Mouse (Mus musculus) forelimb bud, embryonic 11.5 days (tissue): ENCODE results near the gene Slc27a4.

Experiments used
- DNase-seq: peaks from one replicate; pipeline ENCODE4 v3.0.0-alpha.2; 2012; ENCODE audit warnings: low read depth, low spot score

Gene Slc27a4

DNA sequence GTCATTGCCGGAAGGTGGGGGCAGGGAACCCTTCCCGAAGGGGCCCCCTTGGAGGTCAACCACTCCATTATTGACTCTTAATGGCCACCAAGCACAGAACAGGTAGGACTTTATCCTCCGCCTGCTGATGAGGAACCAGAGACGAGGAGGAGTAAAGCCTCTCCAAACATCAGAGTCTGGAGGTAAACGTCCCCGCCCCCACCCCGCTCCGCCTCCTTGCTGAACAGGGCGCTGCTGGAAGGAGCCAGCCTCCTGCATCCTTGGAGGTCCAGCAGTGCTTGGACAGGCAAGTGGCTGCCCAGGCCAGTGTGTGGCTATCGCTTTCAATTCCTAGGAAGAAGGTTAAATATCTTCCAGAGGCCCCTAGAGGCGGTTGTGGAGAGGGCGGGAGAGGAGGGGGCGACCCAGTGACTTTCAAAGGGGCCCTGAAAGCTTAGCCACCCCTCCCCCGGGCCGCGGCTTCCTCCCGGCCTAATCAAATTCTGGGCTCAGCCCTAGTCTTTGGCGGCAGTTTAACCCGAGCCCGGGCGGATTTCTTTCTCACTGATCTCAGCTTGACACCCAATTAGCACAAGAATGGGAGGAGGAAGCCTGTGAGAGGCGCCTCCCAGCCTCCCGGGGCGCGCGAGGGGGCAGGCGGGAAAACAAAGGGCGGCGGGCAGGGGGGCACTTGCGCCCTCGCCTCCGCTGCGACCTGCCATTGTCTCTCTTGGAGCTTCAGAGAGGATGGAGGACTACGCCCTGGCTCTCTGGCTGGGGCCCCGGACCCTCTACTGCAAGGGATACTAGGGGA is 17.8 kb downstream of the Slc27a4 start, which contains the start of gene Urm1:
TSS of gene Urm1 (plus strand) at position 51 of the 793 bp plus-strand sequence.
- DNase-seq = peak; percentile 74

DNA sequence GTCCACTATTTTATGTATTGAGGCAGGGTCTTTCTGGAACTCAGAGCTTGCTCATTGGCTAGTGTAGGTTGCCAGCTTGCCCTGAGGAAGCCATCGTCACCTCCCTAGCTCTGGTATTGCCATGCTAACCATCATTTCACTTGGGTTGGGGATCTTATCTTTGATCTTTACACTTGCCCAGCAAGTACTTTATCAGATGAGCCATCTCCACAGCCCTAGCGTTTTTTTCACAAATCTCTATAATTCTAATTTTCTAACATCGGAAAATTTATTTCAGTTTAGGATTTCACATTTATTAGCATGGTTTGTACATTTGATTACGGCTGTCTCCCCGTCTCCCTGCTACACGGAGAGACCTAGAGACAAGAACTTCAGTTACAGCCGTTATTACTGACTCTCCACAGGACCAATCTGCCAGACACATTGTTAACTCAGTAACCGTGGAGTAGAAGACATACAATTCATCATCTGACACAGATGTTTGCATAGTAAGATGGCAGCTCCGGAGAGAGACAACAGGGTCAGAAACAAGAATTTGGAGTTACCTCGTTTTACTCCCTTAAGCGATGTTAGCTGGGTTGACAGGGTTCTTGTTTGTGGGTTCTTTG is 24.0 kb downstream of the Slc27a4 start:
- DNase-seq = no peak

- peak; percentile 98 for DNase-seq
Observed at GRCm38 (mm10) chr2:29826926-29827708, 24.7 kb downstream of the Slc27a4 start.

- DNase-seq = no peak
Observed at GRCm38 (mm10) chr2:29827709-29828024, 25.2 kb downstream of the Slc27a4 start.

DNA sequence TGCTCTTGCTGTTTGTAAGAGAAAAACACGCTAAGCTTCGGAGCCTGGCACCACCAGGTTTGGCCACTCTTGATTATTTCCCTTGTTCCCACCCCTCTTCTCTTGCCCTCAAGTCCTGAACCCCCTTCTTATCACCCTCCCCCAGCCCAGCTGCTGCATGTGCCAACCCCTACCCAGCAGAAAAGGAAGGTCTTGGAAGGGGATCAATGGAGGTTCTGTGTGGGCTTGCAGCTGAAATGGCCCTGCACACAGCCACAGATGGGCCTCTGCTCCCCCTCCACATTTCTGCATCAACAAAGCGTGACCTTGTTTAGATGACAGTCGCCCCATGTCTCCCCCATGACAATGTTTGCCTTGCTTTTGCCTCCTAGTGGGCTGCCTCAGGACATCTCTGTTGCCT is 28.7 kb downstream of the Slc27a4 start:
- no peak for DNase-seq

GRCm38 (mm10) chr2:29833796-29834195 is 31.4 kb downstream of the Slc27a4 start:
- no peak for DNase-seq

DNA sequence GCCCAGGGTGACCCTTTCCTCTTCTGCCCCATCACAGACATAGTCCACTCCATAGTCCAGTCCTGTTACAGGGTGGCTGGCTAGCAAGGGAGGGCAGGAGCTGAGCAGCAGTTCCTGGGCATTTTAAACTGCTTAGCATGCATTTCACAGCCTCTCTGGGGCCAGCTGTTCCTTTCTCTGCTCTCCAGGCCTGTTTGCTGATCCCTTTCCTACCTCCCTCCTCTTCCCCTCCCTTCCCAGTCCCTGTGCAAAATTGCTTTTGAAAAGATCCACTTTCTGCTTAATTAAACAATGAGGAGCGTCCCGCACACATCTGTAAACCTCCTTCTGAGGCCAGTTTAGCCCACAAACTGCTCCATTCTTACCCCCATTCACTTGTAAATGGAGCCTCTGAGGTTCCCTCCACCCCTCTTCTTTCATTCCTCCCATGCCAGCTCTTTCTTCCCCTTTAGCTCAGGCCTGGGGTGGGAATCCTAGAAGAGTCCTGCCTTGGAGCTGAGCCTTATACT is 33.0 kb downstream of the Slc27a4 start:
- DNase-seq = no peak

- no peak for DNase-seq
Observed at GRCm38 (mm10) chr2:29839460-29839859, 37.0 kb downstream of the Slc27a4 start.

- no peak for DNase-seq
Observed at GRCm38 (mm10) chr2:29843231-29844105, 41.0 kb downstream of the Slc27a4 start.

GRCm38 (mm10) chr2:29844115-29844514 is 41.7 kb downstream of the Slc27a4 start:
- no peak for DNase-seq

DNA sequence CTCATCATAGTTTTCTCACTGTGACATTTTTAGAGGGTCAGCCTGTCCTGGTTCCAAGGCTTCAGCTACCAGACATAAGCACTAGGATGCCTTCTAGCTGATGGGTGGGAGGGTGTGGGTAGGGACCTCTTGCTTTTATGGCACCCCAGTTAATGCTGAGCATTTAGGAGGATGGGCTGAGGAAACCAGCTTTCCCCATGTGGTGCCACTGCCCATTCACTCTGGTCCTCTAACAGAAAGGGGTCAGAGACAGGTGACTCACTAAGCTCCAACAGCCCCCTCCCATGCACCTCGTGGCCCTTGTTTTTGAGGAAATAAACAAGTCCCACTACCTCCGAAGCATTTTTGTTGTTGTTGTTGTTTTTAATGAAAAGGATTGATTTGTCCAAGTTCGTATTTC is 42.2 kb downstream of the Slc27a4 start:
- DNase-seq = no peak

GRCm38 (mm10) chr2:29845636-29846035 is 43.2 kb downstream of the Slc27a4 start:
- DNase-seq = no peak

- DNase-seq = no peak
Observed at GRCm38 (mm10) chr2:29846061-29846853, 43.8 kb downstream of the Slc27a4 start.

DNA sequence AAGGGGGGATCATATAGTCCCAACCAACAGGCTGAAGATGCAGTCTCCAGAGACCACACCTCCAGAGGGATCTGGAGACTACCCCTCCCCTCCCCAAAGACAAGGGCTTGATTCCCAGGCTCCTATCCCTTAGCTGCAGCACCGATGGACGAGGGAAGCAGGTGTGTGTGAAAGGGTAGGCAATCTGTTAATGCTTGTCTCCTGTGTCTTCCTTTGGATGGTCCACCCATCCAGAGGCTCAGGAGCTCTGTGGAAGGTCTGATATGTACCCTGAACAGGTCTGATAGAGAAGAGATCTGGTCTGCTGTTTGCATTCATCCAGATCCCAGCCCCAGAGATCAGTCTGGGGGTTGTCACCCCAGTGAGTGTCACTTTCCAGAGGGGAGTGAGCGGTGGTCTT is 44.5 kb downstream of the Slc27a4 start:
- no peak for DNase-seq

- no peak for DNase-seq
Observed at GRCm38 (mm10) chr2:29849041-29849440, 46.6 kb downstream of the Slc27a4 start.

DNA sequence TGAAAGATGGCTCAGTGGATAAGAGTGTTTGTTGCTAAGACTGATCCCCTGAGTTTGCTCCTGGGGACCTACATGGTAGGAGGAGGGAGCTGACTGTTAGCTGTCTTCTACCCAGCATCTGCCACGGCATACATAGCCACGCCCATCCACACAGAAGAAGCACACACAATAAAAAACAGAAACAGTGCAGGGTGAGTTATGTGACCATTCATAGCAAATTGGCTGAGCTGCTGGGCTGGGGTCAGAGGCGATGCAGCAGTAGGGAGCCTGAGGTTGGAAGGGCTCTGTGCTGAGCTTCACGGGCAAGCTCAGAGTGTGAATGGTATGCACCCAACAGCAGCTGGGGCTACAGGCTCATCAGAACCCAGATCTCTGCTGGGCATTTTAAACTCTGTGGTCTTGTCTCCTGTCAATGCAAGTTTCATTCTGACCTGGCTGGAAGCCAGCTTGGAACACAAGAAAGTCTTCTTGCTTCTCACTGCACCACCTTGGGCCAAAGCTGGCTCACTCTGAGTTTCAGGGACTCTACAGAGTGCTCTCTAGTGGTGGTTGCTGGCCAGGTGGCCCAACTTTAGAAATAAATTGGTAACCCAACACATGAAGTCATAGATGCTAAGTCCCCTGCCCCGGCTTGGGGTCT is 47.5 kb downstream of the Slc27a4 start:
- no peak for DNase-seq

- DNase-seq = no peak
Observed at GRCm38 (mm10) chr2:29852957-29853485, 50.6 kb downstream of the Slc27a4 start.

DNA sequence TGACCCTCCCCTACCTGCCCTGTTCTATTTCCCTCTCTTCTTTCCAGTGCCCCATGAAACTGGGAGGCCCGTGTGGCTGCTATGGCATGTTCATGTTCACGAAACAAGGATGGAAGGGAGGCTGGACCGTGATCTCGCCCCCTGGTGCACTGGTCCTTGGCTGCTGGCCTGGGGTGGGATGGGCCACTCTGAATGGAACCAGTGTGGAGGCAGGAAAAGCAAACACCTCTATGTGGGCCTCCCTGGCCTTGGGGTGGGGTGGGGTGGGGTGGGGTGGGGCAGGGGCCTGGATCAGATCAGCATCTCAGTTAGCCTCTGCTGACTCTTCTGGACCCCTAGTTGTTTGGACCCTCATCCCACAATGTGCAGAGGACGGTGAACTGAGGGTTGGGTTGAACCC is 51.3 kb downstream of the Slc27a4 start:
- DNase-seq = no peak

GRCm38 (mm10) chr2:29855585-29856210 is 53.3 kb downstream of the Slc27a4 start:
- DNase-seq = no peak
